Mouse (Mus musculus) heart, postnatal 14 days (tissue): ENCODE results near the gene Srp9. TPM values are rescaled to one million over a fixed set of nuclear protein-coding genes. Genes with fewer than 3 reads are reported as not detected.

Experiments
- DNase-seq, 2 experiments: peaks; one replicate each; pipeline ENCODE4 v3.0.0; 2021 to 2022
- intact Hi-C: fragments of 180-260 bp; cut with DNase I; formaldehyde crosslinking; loops from one replicate; pipeline ENCODE4 v1.15.1; 2025
- total RNA-seq, 2 experiments: library from RNA; stranded (reverse); gene quantifications; 2 replicates each; pipeline ENCODE4 v1.2.3; 2021

Gene Srp9
- total RNA-seq, 2 experiments from 2014 or later: 42.6 to 46.6 TPM

- DNase-seq: no peak
- intact Hi-C loops: no loop called here
Measured at GRCm38 (mm10) chr1:182102706-182103105, 21.8 kb upstream of the Srp9 start.

DNA sequence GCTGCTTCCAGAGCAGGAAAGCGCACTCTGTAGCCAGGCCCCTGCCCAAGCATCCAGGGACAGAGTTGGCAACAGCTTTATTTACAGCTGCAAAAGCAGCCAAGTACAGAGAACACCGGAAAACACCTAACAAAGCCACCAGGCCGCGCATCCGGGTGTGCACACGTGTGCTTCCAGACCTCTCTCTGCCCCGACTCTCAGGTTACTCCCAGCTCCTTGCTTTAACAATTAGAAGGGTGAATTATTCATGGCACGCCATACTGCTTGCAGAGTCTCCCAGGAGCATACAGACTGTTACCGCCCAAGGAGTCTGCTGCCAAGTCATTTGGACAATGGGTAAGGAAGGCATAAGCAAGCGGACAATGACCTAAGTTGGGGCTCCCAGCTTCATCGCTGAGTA is 21.1 kb upstream of the Srp9 start:
- intact Hi-C loops: no loop called here
- peak in 1 of 2 experiments; percentile 40 for DNase-seq

GRCm38 (mm10) chr1:182105023-182105422 is 19.5 kb upstream of the Srp9 start:
- no peak for DNase-seq
- intact Hi-C loops: no loop called here

DNA sequence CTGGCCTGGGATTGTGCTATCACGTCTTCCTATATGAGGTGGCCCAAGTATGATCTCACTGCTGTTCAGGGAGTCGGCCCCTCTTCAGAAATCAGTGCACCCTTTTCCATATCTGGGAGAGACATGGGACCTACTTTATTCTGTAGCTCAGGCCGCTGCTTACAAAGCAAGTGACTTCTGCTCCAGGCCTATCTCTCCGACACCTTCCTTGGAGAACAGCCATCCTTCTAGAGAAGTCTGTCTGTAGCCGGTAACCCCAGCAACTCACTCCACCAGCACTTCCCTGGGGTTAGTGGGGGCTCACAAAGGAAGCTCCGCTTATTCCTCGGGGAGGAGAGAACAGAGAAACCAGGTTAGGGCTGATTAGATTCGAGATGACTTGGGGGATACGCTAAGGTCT is 17.3 kb upstream of the Srp9 start:
- DNase-seq: no peak
- intact Hi-C loops: no loop called here

- peak in 1 of 2 experiments; percentile 53 for DNase-seq
- intact Hi-C loops: no loop called here
Measured at GRCm38 (mm10) chr1:182108397-182109099, 16.0 kb upstream of the Srp9 start.

GRCm38 (mm10) chr1:182110185-182110584 is 14.4 kb upstream of the Srp9 start:
- no peak for DNase-seq
- intact Hi-C loops: loop anchor here (5.0 to 10.0 kb wide), 2 partner anchors 143 to 385 kb away; no protein-coding TSS in a partner anchor

- DNase-seq: peak in 1 of 2 experiments; percentile 58
- intact Hi-C loops: loop anchor here (5.0 to 10.0 kb wide), 2 partner anchors 144 to 386 kb away; no protein-coding TSS in a partner anchor
Measured at GRCm38 (mm10) chr1:182110708-182111385, 13.7 kb upstream of the Srp9 start.

DNA sequence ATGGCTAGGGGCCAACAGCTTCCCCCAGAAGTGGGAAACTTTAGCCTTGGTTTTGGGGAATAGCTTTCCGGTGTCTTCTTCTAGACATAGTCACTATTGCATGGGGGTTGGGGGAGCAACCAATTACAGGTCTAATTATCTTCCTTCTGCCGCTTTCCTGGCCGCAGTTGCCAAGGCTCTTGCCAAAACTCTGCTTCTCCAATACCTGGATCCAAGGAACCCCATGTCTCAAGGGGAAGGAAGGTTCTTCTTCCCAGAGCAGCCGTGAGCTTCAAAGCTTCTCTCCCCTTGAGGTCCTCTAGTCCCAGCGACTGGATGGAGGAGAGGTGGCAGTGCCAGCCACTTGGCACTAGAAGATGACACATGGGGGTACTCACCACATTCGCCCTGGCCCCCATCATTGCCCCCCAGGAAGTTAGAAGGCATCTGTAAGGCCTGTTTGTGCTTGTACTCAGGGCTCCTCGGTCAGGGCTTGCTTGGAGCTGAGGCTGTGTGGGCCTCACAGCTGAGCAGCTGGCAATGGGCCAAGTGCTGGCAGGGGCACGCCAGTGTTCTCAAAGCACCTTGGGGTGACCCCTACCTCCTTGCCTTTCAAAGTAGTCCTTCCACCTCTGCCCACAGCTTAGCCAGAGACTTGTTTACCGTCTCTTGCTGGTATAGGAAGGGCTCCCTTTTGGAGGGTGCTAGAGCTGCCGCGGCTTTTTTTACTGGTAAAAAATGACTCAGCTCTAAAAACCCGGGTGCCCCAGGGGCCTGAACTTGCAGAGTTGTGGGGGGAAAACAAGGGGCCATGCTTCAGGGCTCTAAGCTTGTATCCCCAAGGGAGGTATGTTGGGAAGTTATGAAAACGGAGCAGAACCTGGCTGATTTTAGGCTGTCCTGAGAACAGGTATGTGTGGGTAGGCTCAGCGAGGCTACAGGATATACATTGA is 12.9 kb upstream of the Srp9 start:
- intact Hi-C loops: loop anchor here (5.0 to 10.0 kb wide), 2 partner anchors 144 to 387 kb away; no protein-coding TSS in a partner anchor
- peak in 1 of 2 experiments; percentile 67 for DNase-seq

DNA sequence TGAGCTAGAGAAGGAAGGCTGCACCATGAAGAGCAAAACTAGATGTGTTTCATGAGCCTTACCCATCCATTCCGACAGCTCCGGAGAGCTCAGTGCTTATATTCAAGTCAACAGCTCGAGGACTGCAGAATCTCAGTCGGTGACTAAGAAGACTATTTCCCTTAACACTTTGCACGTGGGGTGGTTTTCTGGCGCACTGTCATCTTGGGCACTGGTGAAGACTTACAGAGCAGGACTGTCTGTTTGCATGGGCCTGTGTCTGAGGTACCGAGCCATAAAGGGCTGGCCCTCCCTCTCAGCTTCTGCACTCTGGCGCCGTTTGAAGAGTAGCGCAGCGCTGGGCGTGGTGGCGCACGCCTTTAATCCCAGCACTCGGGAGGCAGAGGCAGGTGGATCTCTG is 12.2 kb upstream of the Srp9 start:
- no peak for DNase-seq
- intact Hi-C loops: loop anchor here (5.0 to 10.0 kb wide), 2 partner anchors 145 to 388 kb away; no protein-coding TSS in a partner anchor

- no peak for DNase-seq
- intact Hi-C loops: loop anchor here (5.0 to 10.0 kb wide), 2 partner anchors 146 to 388 kb away; no protein-coding TSS in a partner anchor
Measured at GRCm38 (mm10) chr1:182113131-182113530, 11.4 kb upstream of the Srp9 start.

DNA sequence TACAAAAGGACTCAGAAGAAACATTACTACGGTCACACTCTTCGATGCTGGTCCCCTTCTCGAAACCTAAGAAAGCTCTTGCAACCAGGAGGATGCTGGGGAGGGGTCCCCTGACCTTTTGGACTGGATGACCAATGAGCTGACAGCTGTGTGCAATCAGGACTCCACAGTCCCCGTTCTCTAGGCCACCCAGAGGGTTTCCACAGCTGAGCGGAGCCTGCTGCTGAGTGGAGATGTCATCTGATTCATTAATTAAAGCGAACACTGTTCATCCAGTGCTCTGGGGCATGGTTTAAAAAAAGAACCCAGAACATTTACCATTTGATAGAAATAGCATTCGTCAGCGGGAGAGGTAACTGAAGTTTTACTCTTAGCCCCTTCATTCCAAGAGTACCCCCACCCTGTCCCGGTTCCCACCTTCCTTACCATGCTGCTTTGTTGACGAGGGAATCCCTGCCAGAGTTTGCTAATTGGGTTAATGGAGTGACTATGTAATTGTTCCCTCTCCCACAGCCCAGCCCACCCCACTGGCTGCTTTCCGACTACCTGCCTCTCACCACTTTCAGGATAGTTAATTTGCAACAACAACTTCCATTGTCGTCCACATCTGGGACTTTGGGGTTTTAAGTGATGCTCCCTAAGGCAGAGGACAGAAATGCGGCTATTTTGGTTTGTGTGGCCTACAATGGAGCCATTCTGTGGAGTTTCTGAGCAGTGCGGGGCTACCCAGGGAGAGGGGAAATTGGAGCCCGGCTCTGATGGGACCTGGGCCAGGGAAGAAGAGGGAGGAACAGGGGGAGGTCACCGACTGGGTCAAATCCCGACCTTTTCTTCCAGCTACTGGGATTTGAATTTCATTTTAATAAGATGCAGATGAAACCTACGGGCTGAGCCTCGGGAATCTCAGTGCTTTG is 10.7 kb upstream of the Srp9 start:
- DNase-seq: no peak

GRCm38 (mm10) chr1:182115197-182115596 is 9.3 kb upstream of the Srp9 start:
- intact Hi-C loops: loop anchor here (1.0 to 10.0 kb wide), 3 partner anchors 96 to 390 kb away; partner anchors contain the start of gene Enah
- DNase-seq: peak; percentile 59 to 64

More for the DNA sequence above, 10.7 kb upstream of the Srp9 start:
- intact Hi-C loops: loop anchor here (2.0 to 10.0 kb wide), 3 partner anchors 95 to 389 kb away; partner anchors contain the start of gene Enah

DNA sequence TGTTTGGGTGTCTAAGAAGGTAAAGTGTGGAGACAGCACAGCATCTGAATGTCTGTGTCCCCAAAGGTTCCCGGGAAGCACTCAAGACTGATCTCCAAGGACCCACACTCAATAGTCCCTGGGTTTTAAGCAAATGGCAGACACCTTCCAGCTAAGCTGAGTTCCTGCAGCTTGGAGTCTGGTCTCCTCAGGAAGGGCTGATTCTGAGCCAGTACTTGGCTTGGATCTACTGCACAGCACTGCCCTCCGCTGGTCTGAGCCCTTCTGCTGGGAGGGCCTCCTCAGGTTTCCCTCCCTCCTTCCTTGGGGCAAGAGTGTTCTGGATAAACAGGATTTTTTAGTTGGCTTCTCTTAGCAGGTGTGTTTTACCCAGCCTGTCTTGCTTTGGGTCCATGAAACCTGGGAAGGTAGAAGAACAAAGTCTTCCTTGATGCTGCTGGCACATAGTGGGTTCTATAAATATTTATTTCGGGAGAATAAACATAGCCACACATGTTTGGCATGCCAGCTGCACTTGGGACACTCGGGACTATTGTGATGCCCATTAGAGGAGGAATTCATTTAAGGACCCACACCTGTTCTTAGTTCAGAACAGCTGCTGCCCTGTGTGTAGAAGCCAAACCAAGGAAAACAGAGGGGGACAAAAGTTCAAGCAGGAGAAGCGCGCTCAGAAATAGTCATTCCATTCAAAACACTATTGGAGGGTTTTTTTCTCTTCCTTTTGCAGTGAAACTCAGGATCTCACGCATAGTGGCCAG is 8.7 kb upstream of the Srp9 start:
- peak; percentile 40 to 65 for DNase-seq
- intact Hi-C loops: loop anchor here (1.0 to 10.0 kb wide), 3 partner anchors 97 to 391 kb away; partner anchors contain the start of gene Enah

- intact Hi-C loops: loop anchor here (10.0 kb wide), 1 partner anchor 412 kb away; no protein-coding TSS in a partner anchor
- DNase-seq: no peak
Measured at GRCm38 (mm10) chr1:182122413-182122812, 2.1 kb upstream of the Srp9 start.

- DNase-seq: peak; percentile 83
- intact Hi-C loops: loop anchor here (5.0 to 10.0 kb wide), 2 partner anchors 217 to 410 kb away; partner anchors contain the start of gene Fbxo28
Measured at GRCm38 (mm10) chr1:182124924-182125368, 409 bp downstream of the Srp9 start.

DNA sequence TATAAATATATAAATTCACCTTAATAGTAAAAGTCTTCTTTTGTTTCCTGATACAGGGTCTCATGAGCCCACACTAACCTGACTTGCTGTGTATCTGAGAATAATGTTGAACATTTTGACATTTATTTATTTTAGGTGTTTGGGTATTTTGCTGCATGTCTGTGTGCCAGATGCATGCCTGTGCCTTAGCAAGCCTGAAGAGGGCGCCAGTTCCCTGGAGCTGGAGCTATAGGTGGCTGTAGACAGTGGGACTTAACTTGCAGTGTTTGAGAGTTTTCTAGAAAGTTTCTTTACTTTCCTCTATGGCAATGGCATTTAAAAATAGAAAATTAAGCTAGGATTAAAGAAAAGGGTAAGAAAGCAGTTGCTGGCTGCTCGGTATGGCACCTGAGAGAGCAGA is 6.3 kb downstream of the Srp9 start:
- peak in 1 of 2 experiments; percentile 47 for DNase-seq
- intact Hi-C loops: no loop called here

- intact Hi-C loops: no loop called here
- no peak for DNase-seq
Measured at GRCm38 (mm10) chr1:182137204-182138125, 12.9 kb downstream of the Srp9 start.
